Mouse (Mus musculus): ENCODE results near the gene Gm17428. TPM values are rescaled to one million over a fixed set of nuclear protein-coding genes. Genes with fewer than 3 reads are reported as not detected.

The Gm17428 gene
- polyA plus RNA-seq, 1 experiment from 2014 or later: not detected

GRCm38 (mm10) chr14:55002687-55003120, 26.0 kb downstream of the Gm17428 start:
- no peak overlapping the region for H3K9ac ChIP-seq (replicated peaks; ENCODE audit: low read depth)
- no peaks in the 10 kb centered on the region for H3K36me3 ChIP-seq (ENCODE audit: insufficient read depth, low read length)
- 0 out of 2 replicates have a peak overlapping the region, but pooled peaks have one; percentile 1 for H3K4me2 ChIP-seq (replicated peaks; ENCODE audit: low read depth, low read length)
- H3K9me3 ChIP-seq (ENCODE audit: low read length): no peaks in the 10 kb centered on the region
- H3K27ac ChIP-seq (ENCODE audit: low read length): no peak overlapping the region; the same call in 1 of the 2 replicates
- WGBS: 20% methylated on average over 7 of the region's 7 CpGs
- DNase-seq (ENCODE audit: low spot score): no peak
- no peak overlapping the region for H3K4me3 ChIP-seq (ENCODE audit: low read depth, low read length)
- peaks cover 15% of the 10 kb centered on the region for H3K4me1 ChIP-seq (ENCODE audit: insufficient read depth, low read depth, low read length)
- ATAC-seq: no peak
- no peaks in the 10 kb centered on the region for H3K27me3 ChIP-seq (replicated peaks; ENCODE audit: insufficient read depth, low read length)
- TF ChIP-seq EP300 (IDR thresholded peaks at IDR 0.05) (no peak), CTCF (IDR thresholded peaks at IDR 0.05) (no peak)

- Histone ChIP-seq H3K27me3 (replicated peaks; ENCODE audit: insufficient read depth, low read length) (no peaks in the 10 kb centered on the region), H3K4me2 (replicated peaks; ENCODE audit: low read depth, low read length) (no peak overlapping the region), H3K9ac (replicated peaks; ENCODE audit: low read depth) (no peak overlapping the region), H3K9me3 (ENCODE audit: low read length) (no peaks in the 10 kb centered on the region), H3K4me3 (ENCODE audit: low read depth, low read length) (no peak overlapping the region), H3K4me1 (ENCODE audit: insufficient read depth, low read depth, low read length) (peaks cover 15% of the 10 kb centered on the region), H3K27ac (ENCODE audit: low read length) (peak overlapping the region; percentile 59), H3K36me3 (ENCODE audit: insufficient read depth, low read length) (no peaks in the 10 kb centered on the region)
- 53% methylated on average over 18 of the region's 18 CpGs for WGBS
- DNase-seq (ENCODE audit: low spot score) (peak; percentile 66), ATAC-seq (peak; percentile 75)
- TF ChIP-seq EP300 (IDR thresholded peaks at IDR 0.05) (peak; percentile 57), CTCF (IDR thresholded peaks at IDR 0.05) (no peak)
Measured at GRCm38 (mm10) chr14:55003878-55004855, 27.4 kb downstream of the Gm17428 start.

GRCm38 (mm10) chr14:55005506-55005905, 28.8 kb downstream of the Gm17428 start:
- Histone ChIP-seq H3K36me3 (ENCODE audit: insufficient read depth, low read length) (no peaks in the 10 kb centered on the region), H3K27ac (ENCODE audit: low read length) (no peak overlapping the region), H3K4me2 (replicated peaks; ENCODE audit: low read depth, low read length) (no peak overlapping the region), H3K9ac (replicated peaks; ENCODE audit: low read depth) (no peak overlapping the region), H3K9me3 (ENCODE audit: low read length) (no peaks in the 10 kb centered on the region), H3K27me3 (replicated peaks; ENCODE audit: insufficient read depth, low read length) (no peaks in the 10 kb centered on the region), H3K4me3 (ENCODE audit: low read depth, low read length) (no peak overlapping the region), H3K4me1 (ENCODE audit: insufficient read depth, low read depth, low read length) (peaks cover 15% of the 10 kb centered on the region)
- peak; percentile 29 for DNase-seq (ENCODE audit: low spot score)
- WGBS: 49% methylated on average over 2 of the region's 2 CpGs
- TF ChIP-seq EP300 (IDR thresholded peaks at IDR 0.05) (no peak), CTCF (IDR thresholded peaks at IDR 0.05) (no peak)
- ATAC-seq: peak; percentile 39

GRCm38 (mm10) chr14:55005967-55006366, 29.2 kb downstream of the Gm17428 start:
- TF ChIP-seq CTCF (IDR thresholded peaks at IDR 0.05) (no peak), EP300 (IDR thresholded peaks at IDR 0.05) (no peak)
- WGBS: 74% methylated on average over 8 of the region's 8 CpGs
- no peak for ATAC-seq
- DNase-seq (ENCODE audit: low spot score): no peak
- Histone ChIP-seq H3K27me3 (replicated peaks; ENCODE audit: insufficient read depth, low read length) (no peaks in the 10 kb centered on the region), H3K9me3 (ENCODE audit: low read length) (no peaks in the 10 kb centered on the region), H3K4me3 (ENCODE audit: low read depth, low read length) (no peak overlapping the region), H3K27ac (ENCODE audit: low read length) (no peak overlapping the region), H3K4me1 (ENCODE audit: insufficient read depth, low read depth, low read length) (peaks cover 15% of the 10 kb centered on the region), H3K4me2 (replicated peaks; ENCODE audit: low read depth, low read length) (no peak overlapping the region), H3K36me3 (ENCODE audit: insufficient read depth, low read length) (no peaks in the 10 kb centered on the region), H3K9ac (replicated peaks; ENCODE audit: low read depth) (no peak overlapping the region)

- Histone ChIP-seq H3K27ac (ENCODE audit: low read length) (no peak overlapping the region), H3K9ac (replicated peaks; ENCODE audit: low read depth) (no peak overlapping the region)
Measured at GRCm38 (mm10) chr14:55006541-55006940, 29.8 kb downstream of the Gm17428 start.

GRCm38 (mm10) chr14:55007120-55007908, 30.6 kb downstream of the Gm17428 start:
- 81% methylated on average over 9 of the region's 9 CpGs for WGBS
- Histone ChIP-seq H3K27ac (ENCODE audit: low read length) (no peak overlapping the region), H3K9me3 (ENCODE audit: low read length) (no peaks in the 10 kb centered on the region), H3K27me3 (replicated peaks; ENCODE audit: insufficient read depth, low read length) (no peaks in the 10 kb centered on the region), H3K4me1 (ENCODE audit: insufficient read depth, low read depth, low read length) (peaks cover 15% of the 10 kb centered on the region), H3K4me2 (replicated peaks; ENCODE audit: low read depth, low read length) (no peak overlapping the region), H3K36me3 (ENCODE audit: insufficient read depth, low read length) (no peaks in the 10 kb centered on the region), H3K9ac (replicated peaks; ENCODE audit: low read depth) (no peak overlapping the region), H3K4me3 (ENCODE audit: low read depth, low read length) (no peak overlapping the region)
- DNase-seq (ENCODE audit: low spot score) (no peak), ATAC-seq (no peak)
- TF ChIP-seq EP300 (IDR thresholded peaks at IDR 0.05) (no peak), CTCF (IDR thresholded peaks at IDR 0.05) (no peak)

More at GRCm38 (mm10) chr14:55006541-55006940, 29.8 kb downstream of the Gm17428 start:
- ATAC-seq: no peak
- 72% methylated on average over 3 of the region's 3 CpGs for WGBS
- Histone ChIP-seq H3K4me1 (ENCODE audit: insufficient read depth, low read depth, low read length) (peaks cover 15% of the 10 kb centered on the region), H3K4me3 (ENCODE audit: low read depth, low read length) (no peak overlapping the region), H3K36me3 (ENCODE audit: insufficient read depth, low read length) (no peaks in the 10 kb centered on the region), H3K27me3 (replicated peaks; ENCODE audit: insufficient read depth, low read length) (no peaks in the 10 kb centered on the region), H3K9me3 (ENCODE audit: low read length) (no peaks in the 10 kb centered on the region), H3K4me2 (replicated peaks; ENCODE audit: low read depth, low read length) (no peak overlapping the region)
- no peak for TF ChIP-seq CTCF (IDR thresholded peaks at IDR 0.05)
- no peak for TF ChIP-seq EP300 (IDR thresholded peaks at IDR 0.05)
- DNase-seq (ENCODE audit: low spot score): no peak
